Mouse (Mus musculus) lung, postnatal 0 days (tissue): Measurements from ENCODE around the gene Phldb1. TPM values are rescaled to one million over a fixed set of nuclear protein-coding genes. Genes with fewer than 3 reads are reported as not detected.
"Not testable (repeated sequence)": the region's sequence is repeated elsewhere in the genome, so short reads cannot be mapped to it uniquely, and the experiment has no call there.

ENCODE experiments used
- ATAC-seq: fragments of 200-750 bp; cut with Nextera tagmentation; 2 replicates; pipeline ENCODE4 v1.8.0; 2017; ENCODE audit warnings: moderate library complexity
- DNase-seq: peaks from one replicate; pipeline ENCODE4 v3.0.0-alpha.2; 2016; ENCODE audit warnings: low spot score
- H3K27ac ChIP-seq: fragments of 300-500 bp; sonication (generic); 2 replicates; pipeline ENCODE4 v1.5.1; 2014; ENCODE audit warnings: antibody characterized with exemption, mild to moderate bottlenecking, low read length, mixed read lengths
- H3K27me3 ChIP-seq: fragments of 300-500 bp; sonication (generic); replicated peaks from 2 replicates; pipeline ENCODE4 v1.6.1; 2014; ENCODE audit warnings: low read length, mixed read lengths; ENCODE audit not compliant: insufficient read depth
- H3K36me3 ChIP-seq: fragments of 300-500 bp; sonication (generic); 2 replicates; pipeline ENCODE4 v1.6.1; 2014; ENCODE audit warnings: low read length, mixed read lengths; ENCODE audit not compliant: insufficient read depth
- H3K4me1 ChIP-seq: fragments of 300-500 bp; sonication (generic); 2 replicates; pipeline ENCODE4 v1.6.1; 2014; ENCODE audit warnings: antibody characterized with exemption, low read depth, low read length, mixed read lengths; ENCODE audit not compliant: insufficient read depth
- H3K4me2 ChIP-seq: fragments of 300-500 bp; sonication (generic); replicated peaks from 2 replicates; pipeline ENCODE4 v1.6.1; 2014; ENCODE audit warnings: low read depth, mild to moderate bottlenecking, low read length, moderate library complexity, mixed read lengths
- H3K4me3 ChIP-seq: fragments of 300-500 bp; sonication (generic); 2 replicates; pipeline ENCODE4 v1.5.1; 2014; ENCODE audit warnings: low read depth, low read length
- H3K9ac ChIP-seq: fragments of 300-500 bp; sonication (generic); replicated peaks from 2 replicates; pipeline ENCODE4 v1.6.1; 2014; ENCODE audit warnings: low read depth, mild to moderate bottlenecking
- H3K9me3 ChIP-seq: fragments of 300-500 bp; sonication (generic); 2 replicates; pipeline ENCODE4 v1.6.1; 2016; ENCODE audit warnings: low read length, mixed read lengths
- CTCF ChIP-seq: IDR thresholded peaks from 2 replicates; pipeline ENCODE4 v1.5.1; 2016; ENCODE audit warnings: antibody characterized with exemption, mild to moderate bottlenecking
- EP300 ChIP-seq: IDR thresholded peaks from 2 replicates; pipeline ENCODE4 v1.6.1; 2016; ENCODE audit warnings: antibody characterized with exemption, mild to moderate bottlenecking, control low read depth
- WGBS: fragments of 180-500 bp; shearing (Covaris S2); extraction: QIAGEN DNeasy Blood & Tissue Kit; methylation state at CpG from one replicate; pipeline ENCODE4 v1.1.7; 2014; 5-methylcytosine and 5-hydroxymethylcytosine counted together
- polyA plus RNA-seq: library from polyadenylated mRNA; unstranded; fragments of >200 nt; fragmentation: Nextera tagmentation; extraction: Ambion mirVana; gene quantifications from 2 replicates; pipeline ENCODE4 v1.2.1, GENCODE M21; 2015

Gene Phldb1
- polyA plus RNA-seq, 1 experiment from 2014 or later = 21.3 TPM

DNA sequence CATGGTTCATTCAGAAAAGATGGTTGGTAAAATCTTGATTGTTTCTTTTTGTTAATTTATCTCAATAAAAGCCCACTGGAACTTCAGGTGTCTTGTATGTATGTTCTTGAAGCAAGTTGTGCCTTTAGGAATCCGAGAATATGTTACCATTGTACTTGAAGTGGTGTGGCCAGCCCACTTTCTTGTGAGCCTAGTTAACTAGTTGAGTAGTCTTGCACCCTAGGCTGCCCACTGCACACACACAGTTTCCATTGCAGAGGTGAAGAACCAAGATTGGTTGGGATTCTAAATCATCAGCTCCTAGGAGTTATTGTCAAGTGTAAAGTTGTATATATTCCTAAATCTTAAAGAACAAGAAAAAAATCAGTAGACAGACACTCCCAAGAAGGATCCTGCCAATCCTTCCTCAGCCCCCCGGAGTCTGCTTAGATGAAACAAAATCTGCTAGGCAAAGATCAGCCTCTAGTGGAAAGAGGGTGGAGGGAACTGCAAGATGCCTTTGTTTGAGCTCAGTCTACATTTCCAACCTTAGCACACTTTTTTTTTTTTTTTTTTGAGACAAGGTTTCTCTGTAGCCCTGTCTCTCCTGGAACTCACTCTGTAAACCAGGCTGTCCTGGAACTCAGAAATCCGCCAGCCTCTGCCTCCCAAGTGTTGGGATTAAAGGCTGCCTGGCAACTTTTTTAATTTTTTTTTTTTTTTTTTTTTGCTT, 94.2 kb downstream of the Phldb1 start:
- Histone ChIP-seq H3K27me3 (no peaks in the 10 kb centered on the region), H3K4me1 (no peaks in the 10 kb centered on the region), H3K9me3 (no peaks in the 10 kb centered on the region), H3K36me3 (peaks cover 10% of the 10 kb centered on the region; the same call in 1 of the 2 replicates), H3K27ac (no peak overlapping the region), H3K4me2 (no peak overlapping the region), H3K9ac (no peak overlapping the region), H3K4me3 (no peak overlapping the region)
- TF ChIP-seq EP300 (no peak), CTCF (no peak)
- WGBS = 77% methylated on average over 3 of the region's 3 CpGs
- ATAC-seq = no peak
- no peak for DNase-seq

DNA sequence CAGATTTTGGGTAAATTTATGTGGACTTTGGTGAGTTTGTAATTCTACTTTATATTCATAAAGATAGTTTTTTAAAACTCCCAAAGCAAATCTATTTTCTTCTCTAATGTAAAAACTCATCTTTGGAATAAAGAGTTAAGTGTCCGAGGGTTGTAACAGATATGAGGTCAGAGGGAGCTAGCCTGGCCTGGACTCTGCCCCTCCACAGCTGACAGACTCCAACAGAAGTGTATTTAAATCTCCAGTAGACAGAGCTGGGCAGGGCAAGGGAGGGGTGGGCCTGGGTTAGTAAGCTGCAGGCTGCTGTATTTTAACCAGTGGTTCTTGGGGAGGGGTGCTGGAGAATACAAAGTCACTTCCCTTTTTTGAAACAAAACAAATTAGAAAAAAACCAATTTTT, 95.0 kb downstream of the Phldb1 start:
- not testable (repeated sequence) for H3K9ac ChIP-seq, H3K4me3 ChIP-seq, H3K4me1 ChIP-seq, H3K27ac ChIP-seq, H3K27me3 ChIP-seq, DNase-seq, ATAC-seq, H3K9me3 ChIP-seq, H3K4me2 ChIP-seq
- 73% methylated on average over 1 of the region's 1 CpGs for WGBS
- H3K36me3 ChIP-seq = peaks cover 16% of the 10 kb centered on the region; the same call in 1 of the 2 replicates

DNA sequence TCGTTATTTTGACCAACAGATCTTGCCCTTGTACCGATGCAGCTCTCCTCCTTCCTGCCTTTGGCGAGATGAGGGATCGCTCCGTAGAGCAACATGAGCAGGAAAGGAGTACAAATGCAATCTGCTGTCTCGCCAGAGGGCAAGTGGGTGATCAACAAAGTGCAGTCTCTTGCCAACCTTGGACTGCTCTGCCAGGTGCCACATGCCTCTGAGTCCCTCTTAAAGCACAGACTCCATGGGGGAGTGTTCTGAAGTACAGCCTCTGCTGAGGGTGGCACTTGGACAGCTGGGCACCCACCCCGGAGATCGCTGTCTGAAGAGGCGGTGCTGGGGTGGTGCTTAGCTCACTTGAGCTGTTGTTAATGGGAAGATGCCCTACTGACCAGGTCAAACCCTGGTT, 96.3 kb downstream of the Phldb1 start:
- H3K36me3 ChIP-seq = peaks cover 28% of the 10 kb centered on the region
- not testable (repeated sequence) for ATAC-seq, H3K9ac ChIP-seq, H3K4me3 ChIP-seq, DNase-seq, H3K9me3 ChIP-seq, H3K4me1 ChIP-seq, H3K4me2 ChIP-seq, H3K27me3 ChIP-seq, H3K27ac ChIP-seq
- WGBS = 85% methylated on average over 9 of the region's 9 CpGs

DNA sequence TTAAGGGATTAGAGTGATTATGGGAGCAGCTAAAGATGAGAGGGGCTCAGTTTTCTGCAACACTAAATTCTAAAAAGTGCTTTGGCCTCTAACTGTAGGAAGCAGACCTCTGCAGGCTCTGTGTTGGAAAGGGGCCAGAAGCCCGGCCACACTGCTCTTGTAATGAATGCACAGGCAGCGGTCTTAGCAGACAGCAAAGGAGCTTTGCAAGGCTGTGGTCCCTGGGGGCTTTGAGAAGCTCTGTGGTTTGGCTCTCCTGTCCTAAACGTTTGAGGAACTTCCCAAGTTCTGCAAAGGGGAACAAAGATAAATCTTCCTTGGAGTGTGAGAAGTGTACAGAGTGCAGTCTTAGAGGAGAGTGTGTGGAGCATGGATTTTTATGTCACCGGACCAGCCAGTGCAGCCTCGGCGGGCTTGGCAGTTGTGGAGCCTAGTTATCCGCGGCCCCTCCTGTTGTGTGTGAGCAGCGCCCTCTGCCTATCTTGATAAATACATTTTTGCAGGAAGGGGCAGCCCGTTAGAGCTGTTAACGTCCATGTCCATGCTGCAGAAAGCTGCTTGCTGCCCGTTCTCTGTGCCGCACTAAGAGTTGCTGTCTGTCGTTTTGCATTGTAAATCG, 97.3 kb downstream of the Phldb1 start:
- H3K27ac ChIP-seq = no peak overlapping the region
- no peak for DNase-seq
- no peak overlapping the region for H3K4me2 ChIP-seq
- ATAC-seq = no peak
- no peak overlapping the region for H3K9ac ChIP-seq
- H3K4me3 ChIP-seq = no peak overlapping the region
- TF ChIP-seq CTCF = peak; percentile 23
- TF ChIP-seq EP300 = no peak
- H3K4me1 ChIP-seq = no peaks in the 10 kb centered on the region
- peaks cover 37% of the 10 kb centered on the region for H3K36me3 ChIP-seq
- no peaks in the 10 kb centered on the region for H3K27me3 ChIP-seq
- 74% methylated on average over 15 of the region's 15 CpGs for WGBS
- no peaks in the 10 kb centered on the region for H3K9me3 ChIP-seq

Other genes starting within 250 kb of the Phldb1 start
- 0.17 TPM in 2 replicates for gene Cxcr5, start 173.3 kb downstream of the Phldb1 start, polyA plus RNA-seq
- gene Ddx6, start 130.3 kb downstream of the Phldb1 start, polyA plus RNA-seq = 13.9 and 18.3 TPM in 2 replicates
- gene Treh, start 62.0 kb downstream of the Phldb1 start, polyA plus RNA-seq = not detected in 2 replicates
- gene Arcn1, start 32.6 kb upstream of the Phldb1 start, polyA plus RNA-seq = 92.3 and 104 TPM in 2 replicates
- gene Ift46, start 32.7 kb upstream of the Phldb1 start, polyA plus RNA-seq = 81.4 and 91.7 TPM in 2 replicates
- gene Tmem25, start 64.1 kb upstream of the Phldb1 start, polyA plus RNA-seq = 0.91 and 1.0 TPM in 2 replicates
- gene Ttc36, start 67.9 kb upstream of the Phldb1 start, polyA plus RNA-seq = 12.9 and 15.1 TPM in 2 replicates
- 6.9 and 8.1 TPM in 2 replicates for gene Kmt2a, start 146.1 kb upstream of the Phldb1 start, polyA plus RNA-seq
- 663 and 736 TPM in 2 replicates for gene Atp5l, start 185.5 kb upstream of the Phldb1 start, polyA plus RNA-seq
- gene Ube4a, start 230.4 kb upstream of the Phldb1 start, polyA plus RNA-seq = 12.9 and 13.2 TPM in 2 replicates
- gene Cd3g, start 245.2 kb upstream of the Phldb1 start, polyA plus RNA-seq = 0.63 and 1.1 TPM in 2 replicates
- 0.38 and 0.39 TPM in 2 replicates for gene Cd3d, start 246.6 kb upstream of the Phldb1 start, polyA plus RNA-seq